Mouse (Mus musculus): ENCODE results near the gene Vwa3b.

The Vwa3b gene

GRCm38 (mm10) chr1:37124696-37125349, 98.4 kb downstream of the Vwa3b start:
- no peak for DNase-seq (ENCODE audit: low spot score)

GRCm38 (mm10) chr1:37130012-37130570, 103.7 kb downstream of the Vwa3b start:
- DNase-seq (ENCODE audit: low spot score), result no peak

DNA sequence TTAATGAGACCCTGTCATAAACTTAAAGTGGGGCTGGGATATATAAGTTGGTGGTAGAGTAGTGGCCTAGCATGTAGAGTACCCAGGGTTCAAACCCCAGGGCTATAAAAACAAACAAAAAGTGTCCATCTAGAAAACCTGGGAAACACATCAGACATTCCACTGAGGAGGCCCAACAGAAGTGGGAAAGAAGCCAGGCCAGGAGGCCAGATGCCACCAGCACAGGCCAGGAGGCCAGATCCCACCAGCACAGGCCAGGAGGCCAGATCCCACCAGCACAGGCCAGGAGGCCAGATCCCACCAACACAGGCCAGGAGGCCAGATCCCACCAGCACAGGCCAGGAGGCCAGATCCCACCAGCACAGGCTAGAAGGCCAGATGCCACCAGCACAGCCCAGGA, 104.8 kb downstream of the Vwa3b start:
- no peak for DNase-seq (ENCODE audit: low spot score)

- DNase-seq (ENCODE audit: low spot score), result no peak
Measured at GRCm38 (mm10) chr1:37132433-37132832, 106.0 kb downstream of the Vwa3b start.

- no peak for DNase-seq (ENCODE audit: low spot score)
Measured at GRCm38 (mm10) chr1:37145966-37146365, 119.6 kb downstream of the Vwa3b start.

GRCm38 (mm10) chr1:37149866-37150265, 123.5 kb downstream of the Vwa3b start:
- DNase-seq (ENCODE audit: low spot score), result no peak

DNA sequence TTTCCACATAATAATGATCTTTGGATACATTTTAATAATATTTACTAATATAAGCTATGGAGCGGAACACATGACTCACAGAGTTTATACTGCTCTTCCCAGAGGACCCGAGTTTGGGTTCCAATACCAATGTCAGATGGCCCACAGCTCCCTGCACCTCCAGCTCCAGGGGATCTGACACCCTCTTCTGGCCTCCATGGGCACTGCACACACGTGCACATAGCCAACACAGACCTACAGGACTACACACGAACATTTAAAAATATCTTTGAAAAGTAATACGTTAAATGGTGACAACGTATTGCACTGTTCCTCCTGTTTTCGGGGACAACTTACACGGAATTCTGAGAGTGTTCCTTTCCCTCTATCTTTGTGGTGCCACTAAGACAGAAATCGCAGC, 125.5 kb downstream of the Vwa3b start:
- no peak for DNase-seq (ENCODE audit: low spot score)

GRCm38 (mm10) chr1:37166066-37166465, 139.7 kb downstream of the Vwa3b start:
- DNase-seq (ENCODE audit: low spot score), result no peak

DNA sequence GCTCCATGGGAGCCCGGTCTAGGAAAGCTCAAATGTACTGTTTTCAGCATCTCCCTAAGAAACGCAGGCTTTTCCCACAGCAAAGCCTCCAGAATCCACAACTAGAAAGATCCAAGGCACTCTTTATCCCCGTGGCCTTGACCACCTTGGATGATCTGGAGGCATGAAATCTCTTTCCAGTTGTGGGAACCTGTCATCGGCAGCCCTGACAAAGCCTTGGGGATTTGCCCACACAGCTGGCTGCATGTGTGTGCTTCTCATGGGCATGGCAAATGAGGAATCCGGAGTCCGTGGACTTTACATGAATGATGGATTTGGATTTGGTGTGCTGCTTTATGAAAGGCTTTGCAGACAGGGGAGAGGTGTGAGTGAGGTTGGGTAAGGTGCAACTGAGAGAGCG, 141.5 kb downstream of the Vwa3b start:
- no peak for DNase-seq (ENCODE audit: low spot score)

- no peak for DNase-seq (ENCODE audit: low spot score)
Measured at GRCm38 (mm10) chr1:37177874-37178273, 151.5 kb downstream of the Vwa3b start.

DNA sequence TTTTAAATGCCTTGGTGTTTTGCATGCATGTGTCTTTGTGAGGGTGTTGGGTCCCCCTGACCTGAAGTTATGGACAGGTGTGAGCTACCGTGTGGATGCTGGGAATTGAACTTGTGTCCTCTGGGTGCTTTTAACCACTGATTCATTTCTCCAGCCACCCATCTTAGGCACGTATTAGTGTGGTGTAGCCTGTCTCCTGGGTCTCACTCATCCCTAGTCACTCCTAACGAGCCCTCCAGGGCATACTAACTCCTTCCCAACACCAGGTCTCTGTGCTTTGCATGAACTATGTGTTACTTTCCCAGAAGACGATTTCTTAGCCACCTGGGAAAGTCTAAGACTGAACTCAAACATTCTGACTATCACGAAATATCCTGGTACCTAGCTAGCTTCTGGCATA, 153.5 kb downstream of the Vwa3b start:
- no peak for DNase-seq (ENCODE audit: low spot score)

GRCm38 (mm10) chr1:37187050-37187449, 160.7 kb downstream of the Vwa3b start:
- no peak for DNase-seq (ENCODE audit: low spot score)

GRCm38 (mm10) chr1:37194607-37195006, 168.2 kb downstream of the Vwa3b start:
- DNase-seq (ENCODE audit: low spot score), result no peak

- DNase-seq (ENCODE audit: low spot score), result no peak
Measured at GRCm38 (mm10) chr1:37201406-37201805, 175.0 kb downstream of the Vwa3b start.

DNA sequence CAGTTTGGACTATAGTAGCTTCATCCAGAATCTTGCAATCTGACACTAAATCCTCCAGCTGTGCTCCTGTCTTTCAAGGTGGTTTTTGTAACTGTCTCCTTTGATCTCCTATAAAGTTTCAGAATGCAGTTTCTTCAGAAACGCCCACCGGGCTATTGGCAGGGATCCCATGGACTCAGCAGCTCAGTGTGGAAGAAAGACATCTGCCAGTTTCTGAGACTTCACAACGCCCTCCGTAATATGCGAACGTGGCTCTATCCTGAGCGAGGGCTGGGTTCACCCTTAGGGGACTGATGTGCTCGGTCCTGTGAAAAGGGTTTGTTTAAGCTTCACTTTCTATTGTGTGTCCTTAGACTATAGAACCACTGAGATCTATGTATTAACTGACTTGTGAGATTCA, 181.3 kb downstream of the Vwa3b start:
- no peak for DNase-seq (ENCODE audit: low spot score)

- no peak for DNase-seq (ENCODE audit: low spot score)
Measured at GRCm38 (mm10) chr1:37212375-37212774, 186.0 kb downstream of the Vwa3b start.

DNA sequence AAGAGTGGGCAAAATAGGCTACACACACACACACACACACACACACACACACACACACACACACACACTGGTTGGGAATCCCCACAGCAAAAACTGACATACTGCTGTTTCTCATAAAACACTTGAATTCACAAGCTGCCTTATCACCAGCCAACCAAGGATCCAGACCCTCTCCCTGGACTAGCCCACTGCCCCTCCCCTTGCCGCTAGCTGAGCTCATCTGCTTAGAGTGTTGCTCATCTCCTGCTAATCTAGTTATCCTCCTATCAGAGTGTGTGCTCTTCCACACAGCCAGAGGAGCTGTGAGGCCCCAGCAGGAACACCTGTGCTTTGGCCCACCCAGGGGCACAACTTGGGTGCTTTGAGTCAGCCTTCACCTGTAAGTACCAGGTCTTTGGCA, 187.7 kb downstream of the Vwa3b start, which contains the start of gene Cnga3:
Gene Cnga3 (plus strand): TSS at position 291 of the 400 bp plus-strand sequence.
- no peak for DNase-seq (ENCODE audit: low spot score)

- DNase-seq (ENCODE audit: low spot score), result no peak
Measured at GRCm38 (mm10) chr1:37218386-37218785, 192.0 kb downstream of the Vwa3b start.

DNA sequence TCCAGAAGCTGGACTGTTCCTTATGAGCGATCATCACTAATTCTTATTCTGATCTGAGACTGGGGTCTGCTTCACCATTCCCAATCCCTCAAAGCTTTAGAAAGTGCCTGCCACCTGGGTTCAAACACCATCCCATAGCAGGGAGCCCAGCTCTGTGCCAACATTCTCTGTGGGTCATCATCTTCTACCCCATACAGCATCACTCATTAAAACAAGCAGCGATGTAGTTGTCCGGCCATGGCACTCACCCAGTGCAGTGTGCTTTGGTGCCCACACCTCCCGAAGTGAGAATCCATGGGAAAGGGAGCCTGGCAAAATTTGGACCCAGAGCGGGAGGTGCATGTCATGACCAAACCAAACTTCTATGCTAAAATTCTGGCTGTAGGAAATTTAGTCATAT, 193.2 kb downstream of the Vwa3b start:
- no peak for DNase-seq (ENCODE audit: low spot score)

GRCm38 (mm10) chr1:37220134-37220907, 193.9 kb downstream of the Vwa3b start:
- no peak for DNase-seq (ENCODE audit: low spot score)

DNA sequence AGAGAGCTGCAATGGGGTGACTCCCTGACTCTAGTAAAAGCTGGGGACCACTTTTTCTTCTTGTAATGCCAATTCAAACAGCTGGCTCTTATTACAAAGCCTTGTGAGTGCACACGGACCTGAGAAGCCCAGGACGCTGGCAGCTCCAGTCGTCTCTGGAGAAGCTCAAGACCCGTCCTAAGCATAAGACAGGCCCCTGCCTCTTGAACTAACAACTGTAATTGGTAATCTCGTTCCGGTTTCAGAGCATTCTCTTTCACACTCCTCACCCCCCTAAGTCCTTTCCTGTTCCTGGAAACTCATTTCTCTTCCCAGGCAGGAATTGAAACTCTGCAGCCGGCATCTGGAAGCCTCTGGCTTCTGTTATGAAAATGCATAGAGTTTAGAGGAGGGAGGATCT, 195.6 kb downstream of the Vwa3b start:
- no peak for DNase-seq (ENCODE audit: low spot score)

GRCm38 (mm10) chr1:37230404-37230803, 204.0 kb downstream of the Vwa3b start:
- DNase-seq (ENCODE audit: low spot score), result no peak

- DNase-seq (ENCODE audit: low spot score), result no peak
Measured at GRCm38 (mm10) chr1:37231295-37231701, 204.9 kb downstream of the Vwa3b start.
